Mouse (Mus musculus) midbrain, embryonic 11.5 days (tissue): ENCODE measurements around the gene Rarres2. TPM values are rescaled to one million over a fixed set of nuclear protein-coding genes. Genes with fewer than 3 reads are reported as not detected.

ENCODE experiments used
- ATAC-seq: fragments of 200-750 bp; cut with Nextera tagmentation; 2 replicates; pipeline ENCODE4 v1.8.0; 2017; ENCODE audit warnings: moderate TSS enrichment, moderate library complexity; ENCODE audit not compliant: low FRiP score
- DNase-seq: peaks from one replicate; pipeline ENCODE4 v3.0.0; 2015; ENCODE audit warnings: low spot score; ENCODE audit errors: missing footprints
- H3K27ac ChIP-seq: fragments of 300-500 bp; sonication (generic); 2 replicates; pipeline ENCODE4 v1.5.1; 2014; ENCODE audit warnings: low read depth, low read length
- H3K27me3 ChIP-seq: fragments of 300-500 bp; sonication (generic); 2 replicates; pipeline ENCODE4 v1.6.1; 2014; ENCODE audit warnings: mild to moderate bottlenecking, low read length, moderate library complexity, mixed read lengths; ENCODE audit not compliant: control insufficient read depth, insufficient read depth
- H3K36me3 ChIP-seq: fragments of 300-500 bp; sonication (generic); 2 replicates; pipeline ENCODE4 v1.6.1; 2014; ENCODE audit warnings: mild to moderate bottlenecking, low read length, moderate library complexity, mixed read lengths; ENCODE audit not compliant: control insufficient read depth, insufficient read depth
- H3K4me1 ChIP-seq: fragments of 300-500 bp; sonication (generic); 2 replicates; pipeline ENCODE4 v1.6.1; 2014; ENCODE audit warnings: low read length; ENCODE audit not compliant: control insufficient read depth, insufficient read depth
- H3K4me2 ChIP-seq: fragments of 300-500 bp; sonication (generic); 2 replicates; pipeline ENCODE4 v1.6.1; 2014; ENCODE audit warnings: mild to moderate bottlenecking, moderate library complexity
- H3K4me3 ChIP-seq: fragments of 300-500 bp; sonication (generic); 2 replicates; pipeline ENCODE4 v1.5.1; 2014; ENCODE audit warnings: low read depth, low read length
- H3K9ac ChIP-seq: fragments of 300-500 bp; sonication (generic); 2 replicates; pipeline ENCODE4 v1.6.1; 2014; ENCODE audit warnings: low read length
- H3K9me3 ChIP-seq: fragments of 300-500 bp; sonication (generic); 2 replicates; pipeline ENCODE4 v1.6.1; 2016; ENCODE audit warnings: low read length; ENCODE audit not compliant: control insufficient read depth
- WGBS: fragments of 180-500 bp; shearing (Covaris S2); extraction: QIAGEN DNeasy Blood & Tissue Kit; methylation state at CpG from one replicate; pipeline ENCODE4 v1.1.7; 2014; 5-methylcytosine and 5-hydroxymethylcytosine counted together
- polyA plus RNA-seq: library from polyadenylated mRNA; unstranded; fragments of >200 nt; fragmentation: Nextera tagmentation; extraction: Ambion mirVana; gene quantifications from 2 replicates; pipeline ENCODE4 v1.2.1, GENCODE M21; 2014

Rarres2 gene
- polyA plus RNA-seq, 1 experiment from 2014 or later = 1.6 TPM

DNA sequence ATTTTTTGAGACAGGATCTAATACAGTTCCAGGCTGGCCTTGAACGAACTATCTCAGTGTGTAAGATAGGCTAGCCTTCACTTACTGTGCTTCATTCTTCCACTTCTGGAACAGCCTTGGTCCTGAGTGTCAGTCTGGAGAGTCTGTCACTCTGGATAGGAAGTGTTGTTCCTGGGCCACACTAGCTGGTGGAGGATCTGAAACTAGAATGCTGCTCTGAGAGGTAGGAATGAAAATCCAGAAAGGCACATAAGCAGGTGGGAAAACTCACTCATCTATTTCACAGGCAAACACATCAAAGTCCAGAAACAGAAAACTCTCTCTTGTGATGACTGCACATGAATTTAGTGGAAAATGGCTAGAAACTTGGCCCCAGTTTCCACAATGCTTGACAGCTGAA lies 28.0 kb upstream of the Rarres2 start:
- Histone ChIP-seq H3K27ac (no peak overlapping the region), H3K4me1 (peaks cover 8% of the 10 kb centered on the region), H3K4me2 (no peak overlapping the region), H3K36me3 (peaks cover 31% of the 10 kb centered on the region), H3K9me3 (no peaks in the 10 kb centered on the region; the same call in 1 of the 2 replicates), H3K4me3 (no peak overlapping the region), H3K27me3 (no peaks in the 10 kb centered on the region), H3K9ac (no peak overlapping the region)
- no peak for ATAC-seq
- peak; percentile 85 for DNase-seq
- WGBS = 97% methylated on average over 1 of the region's 1 CpGs

DNA sequence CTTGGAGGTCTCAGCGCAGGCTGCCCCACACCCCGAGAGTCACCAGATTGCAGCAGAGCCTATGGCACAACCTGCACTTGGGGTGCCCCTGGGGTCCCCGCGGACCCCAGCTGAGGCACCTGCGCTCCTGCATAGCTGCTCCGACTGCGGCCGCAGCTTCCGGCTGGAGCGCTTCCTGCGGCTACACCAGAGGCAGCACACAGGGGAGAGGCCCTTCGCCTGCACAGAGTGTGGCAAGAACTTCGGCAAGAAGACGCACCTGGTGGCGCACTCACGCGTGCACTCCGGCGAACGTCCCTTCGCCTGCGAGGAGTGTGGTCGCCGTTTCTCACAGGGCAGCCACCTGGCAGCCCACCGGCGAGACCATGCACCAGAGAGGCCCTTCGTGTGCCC lies 24.6 kb upstream of the Rarres2 start:
- DNase-seq (peak; percentile 33), ATAC-seq (no peak)
- Histone ChIP-seq H3K27ac (no peak overlapping the region), H3K27me3 (no peaks in the 10 kb centered on the region), H3K9ac (no peak overlapping the region), H3K4me1 (peaks cover 19% of the 10 kb centered on the region), H3K4me2 (no peak overlapping the region), H3K9me3 (no peaks in the 10 kb centered on the region; the same call in 1 of the 2 replicates), H3K36me3 (peaks cover 31% of the 10 kb centered on the region), H3K4me3 (no peak overlapping the region)
- WGBS = 96% methylated on average over 27 of the region's 27 CpGs

DNA sequence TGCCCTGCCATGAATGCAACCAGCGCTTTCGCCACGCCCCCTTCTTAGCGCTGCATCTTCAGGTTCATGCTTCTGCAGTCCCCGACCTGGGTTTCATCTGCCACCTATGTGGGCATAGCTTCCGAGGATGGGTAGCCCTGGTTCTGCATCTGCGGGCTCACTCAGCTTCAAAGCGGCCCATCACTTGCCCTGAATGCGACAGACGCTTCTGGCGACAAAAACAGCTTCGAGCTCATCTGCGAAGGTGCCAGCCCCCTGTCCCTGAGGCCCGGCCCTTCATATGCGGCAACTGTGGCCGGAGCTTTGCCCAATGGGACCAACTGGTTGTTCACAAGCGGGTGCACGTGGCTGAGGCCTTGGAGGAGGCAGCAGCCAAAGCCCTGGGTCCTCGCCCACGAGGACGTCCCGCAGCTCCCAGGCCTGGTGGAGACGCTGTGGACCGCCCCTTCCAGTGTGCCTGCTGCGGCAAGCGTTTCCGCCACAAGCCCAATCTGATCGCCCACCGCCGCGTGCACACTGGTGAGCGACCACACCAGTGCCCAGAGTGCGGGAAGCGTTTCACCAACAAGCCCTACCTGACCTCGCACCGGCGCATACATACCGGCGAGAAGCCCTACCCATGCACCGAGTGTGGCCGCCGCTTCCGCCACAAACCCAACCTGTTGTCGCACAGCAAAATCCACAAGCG lies 24.1 kb upstream of the Rarres2 start:
- DNase-seq (peak; percentile 70), ATAC-seq (no peak)
- H3K4me2 ChIP-seq = no peak overlapping the region
- H3K9me3 ChIP-seq = no peaks in the 10 kb centered on the region; the same call in 1 of the 2 replicates
- H3K27me3 ChIP-seq = no peaks in the 10 kb centered on the region
- peaks cover 31% of the 10 kb centered on the region for H3K36me3 ChIP-seq
- H3K4me3 ChIP-seq = no peak overlapping the region
- H3K27ac ChIP-seq = no peak overlapping the region
- no peak overlapping the region for H3K9ac ChIP-seq
- peaks cover 19% of the 10 kb centered on the region for H3K4me1 ChIP-seq
- 93% methylated on average over 45 of the region's 45 CpGs for WGBS

DNA sequence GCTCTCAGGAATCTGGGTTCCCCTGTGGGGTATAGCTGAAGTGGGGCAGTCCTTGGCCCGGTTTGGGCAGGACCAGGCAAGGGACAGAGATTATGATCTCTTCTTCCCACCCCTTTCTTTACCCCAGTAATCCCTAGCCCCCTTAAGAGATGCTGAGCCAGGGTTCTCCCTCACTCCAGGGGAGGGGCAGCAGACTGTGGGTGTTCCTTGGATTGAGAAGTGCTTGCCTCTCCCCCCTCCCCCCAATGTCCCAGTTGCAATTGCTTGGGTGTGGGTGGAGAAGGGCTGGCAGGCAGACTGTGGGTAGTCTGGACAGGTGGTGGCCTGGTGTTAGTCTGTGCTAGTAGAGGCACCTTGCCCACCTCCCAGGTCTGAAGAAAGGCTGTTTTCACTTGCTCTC lies 22.7 kb upstream of the Rarres2 start:
- Histone ChIP-seq H3K4me3 (peak overlapping the region; percentile 92), H3K27me3 (no peaks in the 10 kb centered on the region), H3K36me3 (peaks cover 31% of the 10 kb centered on the region), H3K4me2 (peak overlapping the region; percentile 87), H3K27ac (no peak overlapping the region), H3K9ac (peak overlapping the region; percentile 94), H3K4me1 (peaks cover 14% of the 10 kb centered on the region), H3K9me3 (no peaks in the 10 kb centered on the region; the same call in 1 of the 2 replicates)
- no peak for DNase-seq
- ATAC-seq = no peak
- WGBS = 38% methylated on average over 1 of the region's 1 CpGs

DNA sequence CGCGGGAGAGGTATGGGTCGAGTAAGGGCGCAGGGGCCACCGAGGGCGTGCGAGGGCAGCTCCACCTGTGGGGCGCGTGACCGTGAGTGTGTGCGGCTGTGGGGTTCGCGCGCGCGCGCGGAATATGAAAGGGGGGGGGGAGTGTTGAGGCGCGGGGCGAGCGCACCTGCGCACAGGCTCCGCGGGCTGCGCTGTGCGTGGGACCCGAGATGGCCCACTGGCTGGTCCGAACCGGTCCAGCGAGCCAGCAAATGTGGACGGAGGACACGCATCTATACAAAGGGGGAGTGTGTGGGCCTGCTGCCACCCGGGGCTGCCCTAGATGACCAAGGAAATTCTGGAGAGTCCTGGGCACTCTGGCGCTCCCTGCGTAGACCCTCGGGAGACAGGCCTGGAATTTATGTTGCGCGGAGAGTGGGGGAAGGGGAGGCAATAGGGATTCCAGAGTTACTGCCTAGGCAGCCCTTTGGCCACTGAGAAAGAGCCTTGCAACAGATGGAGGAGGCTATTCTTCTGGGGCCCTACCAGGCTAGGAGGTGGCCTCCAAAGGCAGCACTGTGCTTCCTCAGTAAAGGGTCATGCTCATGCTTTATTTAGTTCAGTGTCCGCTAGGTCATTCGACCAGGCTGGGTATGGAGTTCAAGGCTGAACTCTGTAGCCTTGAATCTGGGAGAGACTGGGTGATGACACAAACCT lies 21.6 kb upstream of the Rarres2 start:
- Histone ChIP-seq H3K36me3 (peaks cover 28% of the 10 kb centered on the region), H3K4me3 (peak overlapping the region; percentile 92), H3K27ac (peak overlapping the region; percentile 74), H3K27me3 (no peaks in the 10 kb centered on the region), H3K4me1 (peaks cover 14% of the 10 kb centered on the region), H3K4me2 (peak overlapping the region; percentile 87), H3K9me3 (no peaks in the 10 kb centered on the region; the same call in 1 of the 2 replicates), H3K9ac (peak overlapping the region; percentile 94)
- peak; percentile 95 for DNase-seq
- peak; percentile 67 for ATAC-seq
- WGBS = 2% methylated on average over 38 of the region's 41 CpGs

DNA sequence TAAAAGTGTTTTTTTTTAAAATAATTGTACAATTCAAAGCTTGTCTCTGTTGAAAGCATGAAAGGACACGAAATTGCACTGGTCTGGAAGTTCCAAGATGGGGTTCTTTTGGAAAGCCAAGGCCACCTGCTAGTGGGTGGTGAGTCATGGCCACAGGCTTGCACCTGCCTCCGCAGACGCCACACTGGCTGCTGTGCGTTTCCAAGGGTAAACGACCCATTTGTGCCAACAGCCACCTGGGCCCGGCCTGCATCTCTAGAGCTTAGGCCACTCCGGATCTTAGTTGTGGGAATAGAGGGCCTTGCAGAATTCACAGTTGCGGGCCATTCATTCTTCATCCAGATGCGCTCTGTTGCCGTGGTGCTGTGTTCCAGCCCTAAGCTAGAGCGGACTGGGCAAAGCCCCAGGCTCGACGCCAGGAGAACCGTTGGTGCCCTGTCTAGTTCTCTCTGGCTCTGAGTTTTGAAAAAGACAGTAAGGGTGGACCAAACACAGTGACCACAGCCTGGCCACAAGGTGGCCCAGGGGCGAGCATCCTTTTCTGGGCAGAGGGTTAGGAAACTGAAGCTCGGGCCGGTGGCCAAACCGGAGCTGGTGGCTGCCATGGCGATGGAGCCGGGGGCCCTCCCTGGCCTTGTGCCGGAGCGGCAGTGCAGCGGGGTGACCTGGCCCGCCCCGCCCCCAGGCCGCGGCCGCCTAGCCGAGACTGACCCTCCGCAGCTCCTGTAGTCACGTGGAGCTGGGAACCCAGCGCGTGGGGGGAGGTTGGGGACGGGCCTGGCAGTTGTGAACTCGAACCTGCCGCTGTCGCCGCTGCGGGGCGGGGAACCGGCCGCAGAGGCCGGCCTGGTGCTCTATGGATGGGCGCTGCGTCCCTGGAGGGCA lies 20.8 kb upstream of the Rarres2 start, which contains the start of the genes Repin1 and Gm44965:
Repin1 (plus strand) TSS at position 726 of the 885 bp plus-strand sequence.
Gm44965 (plus strand) TSS at position 784 of the 885 bp plus-strand sequence.
- ATAC-seq (peak; percentile 96), DNase-seq (peak; percentile 99)
- WGBS = 5% methylated on average over 45 of the region's 45 CpGs
- peak within 1 kb of the TSS; percentile 92 for H3K4me3 ChIP-seq
- H3K4me2 ChIP-seq = peak within 1 kb of the TSS; percentile 87
- H3K9me3 ChIP-seq = no peaks in the 10 kb centered on the region; the same call in 1 of the 2 replicates
- peaks cover 14% of the 10 kb centered on the region for H3K4me1 ChIP-seq
- peaks cover 25% of the 10 kb centered on the region for H3K36me3 ChIP-seq
- H3K27ac ChIP-seq = peak within 1 kb of the TSS; percentile 74
- no peaks in the 10 kb centered on the region for H3K27me3 ChIP-seq
- H3K9ac ChIP-seq = peak within 1 kb of the TSS; percentile 94

DNA sequence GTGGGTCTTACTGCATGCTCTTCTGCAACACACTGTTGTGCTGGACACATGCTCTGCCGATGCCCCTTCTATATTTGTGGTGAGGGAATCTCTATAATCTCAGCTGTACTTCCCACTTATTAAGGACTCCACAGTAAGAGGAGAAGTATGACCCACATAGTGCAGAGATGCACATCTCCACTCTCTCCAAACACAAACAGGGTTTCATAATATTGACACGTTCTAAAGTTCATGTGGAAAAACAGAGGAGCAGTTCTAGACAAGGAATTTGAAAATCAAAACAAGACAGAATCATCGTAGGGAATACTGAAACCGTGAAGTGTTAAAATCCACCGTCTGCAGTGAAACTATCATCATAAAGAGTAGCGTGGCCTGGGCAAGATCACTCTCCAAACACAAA lies 19.3 kb upstream of the Rarres2 start:
- DNase-seq = peak; percentile 4
- no peaks in the 10 kb centered on the region for H3K27me3 ChIP-seq
- no peak for ATAC-seq
- peaks cover 14% of the 10 kb centered on the region for H3K4me1 ChIP-seq
- no peak overlapping the region for H3K9ac ChIP-seq
- no peak overlapping the region for H3K27ac ChIP-seq
- H3K4me3 ChIP-seq = no peak overlapping the region
- H3K9me3 ChIP-seq = no peaks in the 10 kb centered on the region
- H3K36me3 ChIP-seq = peaks cover 12% of the 10 kb centered on the region
- 91% methylated on average over 6 of the region's 6 CpGs for WGBS
- H3K4me2 ChIP-seq = no peak overlapping the region

DNA sequence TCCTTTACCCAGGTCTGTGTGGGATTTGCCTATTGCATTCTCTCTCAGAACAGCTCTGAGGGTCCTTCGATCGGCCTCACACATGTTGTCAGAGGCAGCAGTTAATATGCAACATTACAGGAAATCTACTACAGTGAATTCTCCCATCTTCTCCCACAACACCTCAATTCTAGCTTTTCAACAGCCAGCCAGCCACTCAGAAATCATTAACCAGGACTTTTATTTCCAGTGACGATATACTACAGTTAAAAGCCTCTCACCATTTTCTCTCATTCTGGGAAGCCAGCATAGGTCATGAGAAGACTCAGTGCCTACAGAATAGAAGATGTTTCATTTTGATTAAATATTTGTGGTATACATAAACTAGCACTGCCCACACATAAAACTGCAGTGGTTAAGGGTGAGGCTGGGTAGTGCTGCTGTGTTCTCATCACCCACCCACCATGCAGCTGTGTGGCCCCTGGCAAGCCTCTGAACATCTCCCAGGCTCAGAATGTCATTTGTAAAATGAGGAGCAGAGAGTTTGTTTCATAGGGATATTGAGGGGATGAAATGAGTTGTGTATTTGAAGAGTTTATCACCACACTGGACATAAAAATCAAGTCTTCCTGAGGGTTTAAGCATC lies 18.7 kb upstream of the Rarres2 start:
- Histone ChIP-seq H3K36me3 (peaks cover 7% of the 10 kb centered on the region; the same call in 1 of the 2 replicates), H3K9ac (no peak overlapping the region), H3K4me2 (no peak overlapping the region), H3K4me1 (peaks cover 14% of the 10 kb centered on the region), H3K27me3 (no peaks in the 10 kb centered on the region), H3K27ac (no peak overlapping the region), H3K4me3 (no peak overlapping the region), H3K9me3 (no peaks in the 10 kb centered on the region)
- 89% methylated on average over 3 of the region's 3 CpGs for WGBS
- no peak for ATAC-seq
- DNase-seq = peak; percentile 6
